Mouse (Mus musculus): ENCODE measurements at regions not wholly inside any gene's neighbourhood (a gene's known extent, or its start where the extent isn't known, plus 50 kb on each side); places are given as distances from the start of the nearest gene placed in this dataset.

- in situ Hi-C loops (cut with MboI; ENCODE audit: unreplicated experiment in 2 of 2): no loop called here
Measured at GRCm38 (mm10) chr13:44609606-44610005, 119.7 kb upstream of the Jarid2 start.

GRCm38 (mm10) chr13:44615696-44616095, 113.6 kb upstream of the Jarid2 start:
- in situ Hi-C loops (cut with MboI; ENCODE audit: unreplicated experiment in 2 of 2): no loop called here

- in situ Hi-C loops (cut with MboI; ENCODE audit: unreplicated experiment in 2 of 2): no loop called here
Measured at GRCm38 (mm10) chr13:44618368-44618767, 110.9 kb upstream of the Jarid2 start.

- in situ Hi-C loops (cut with MboI; ENCODE audit: unreplicated experiment in 2 of 2): no loop called here
Measured at GRCm38 (mm10) chr13:44622661-44623355, 106.5 kb upstream of the Jarid2 start.

GRCm38 (mm10) chr13:44624716-44625115, 104.6 kb upstream of the Jarid2 start:
- in situ Hi-C loops (cut with MboI; ENCODE audit: unreplicated experiment in 2 of 2): no loop called here

GRCm38 (mm10) chr13:44625792-44626191, 103.5 kb upstream of the Jarid2 start:
- in situ Hi-C loops (cut with MboI; ENCODE audit: unreplicated experiment in 2 of 2): no loop called here

- in situ Hi-C loops (cut with MboI; ENCODE audit: unreplicated experiment in 2 of 2): no loop called here
Measured at GRCm38 (mm10) chr13:44626806-44627205, 102.5 kb upstream of the Jarid2 start.

- in situ Hi-C loops (cut with MboI; ENCODE audit: unreplicated experiment in 2 of 2): no loop called here
Measured at GRCm38 (mm10) chr13:44630061-44630460, 99.2 kb upstream of the Jarid2 start.

GRCm38 (mm10) chr13:44634616-44635015, 94.7 kb upstream of the Jarid2 start:
- in situ Hi-C loops (cut with MboI; ENCODE audit: unreplicated experiment in 2 of 2): no loop called here

GRCm38 (mm10) chr13:44635221-44636007, 93.9 kb upstream of the Jarid2 start:
- in situ Hi-C loops (cut with MboI; ENCODE audit: unreplicated experiment in 2 of 2): no loop called here

- in situ Hi-C loops (cut with MboI; ENCODE audit: unreplicated experiment in 2 of 2): no loop called here
Measured at GRCm38 (mm10) chr13:44636008-44636335, 93.3 kb upstream of the Jarid2 start.

GRCm38 (mm10) chr13:44642361-44642760, 86.9 kb upstream of the Jarid2 start:
- in situ Hi-C loops (cut with MboI; ENCODE audit: unreplicated experiment in 2 of 2): no loop called here

GRCm38 (mm10) chr13:44650052-44650451, 79.2 kb upstream of the Jarid2 start:
- in situ Hi-C loops (cut with MboI; ENCODE audit: unreplicated experiment in 2 of 2): no loop called here

GRCm38 (mm10) chr13:44651259-44652238, 77.7 kb upstream of the Jarid2 start:
- in situ Hi-C loops (cut with MboI; ENCODE audit: unreplicated experiment in 2 of 2): no loop called here

- in situ Hi-C loops (cut with MboI; ENCODE audit: unreplicated experiment in 2 of 2): no loop called here
Measured at GRCm38 (mm10) chr13:44657905-44658414, 71.3 kb upstream of the Jarid2 start.

- in situ Hi-C loops (cut with MboI; ENCODE audit: unreplicated experiment in 2 of 2): no loop called here
Measured at GRCm38 (mm10) chr13:44659861-44660260, 69.4 kb upstream of the Jarid2 start.

- in situ Hi-C loops (cut with MboI; ENCODE audit: unreplicated experiment in 2 of 2): no loop called here
Measured at GRCm38 (mm10) chr13:44663062-44663461, 66.2 kb upstream of the Jarid2 start.

- in situ Hi-C loops (cut with MboI; ENCODE audit: unreplicated experiment in 2 of 2): no loop called here
Measured at GRCm38 (mm10) chr13:44663730-44664129, 65.5 kb upstream of the Jarid2 start.

- in situ Hi-C loops (cut with MboI; ENCODE audit: unreplicated experiment in 2 of 2): no loop called here
Measured at GRCm38 (mm10) chr13:44669761-44670160, 59.5 kb upstream of the Jarid2 start.

- in situ Hi-C loops (cut with MboI; ENCODE audit: unreplicated experiment in 2 of 2): no loop called here
Measured at GRCm38 (mm10) chr13:44673337-44673966, 55.8 kb upstream of the Jarid2 start.
